Mouse (Mus musculus): ENCODE results near the gene Catsperg1. TPM values are rescaled to one million over a fixed set of nuclear protein-coding genes. Genes with fewer than 3 reads are reported as not detected.

Catsperg1 gene
- 0.19 and 0.47 TPM in 2 replicates for polyA plus RNA-seq (2014; fragmentation: Nextera tagmentation; extraction: Ambion mirVana)

DNA sequence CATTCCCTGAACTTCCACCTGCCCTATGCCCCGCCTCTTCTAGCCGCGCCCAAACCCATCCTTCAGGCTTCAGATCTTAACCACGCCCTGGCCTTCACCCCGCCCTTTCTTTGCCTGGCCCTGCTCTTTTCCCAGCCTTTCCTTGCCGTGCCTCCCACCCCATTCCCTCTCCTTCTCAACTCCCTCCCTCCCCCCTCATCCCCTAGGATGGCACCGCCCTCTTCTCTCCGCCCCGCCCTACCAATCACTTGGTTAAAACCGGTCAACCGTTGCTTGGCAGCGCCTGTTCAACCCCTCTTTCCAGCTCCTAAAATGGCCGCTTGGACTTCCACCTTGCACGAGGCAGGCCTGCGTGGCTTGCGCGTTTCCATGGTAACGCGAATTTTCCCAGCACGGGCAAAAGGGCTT, at the start of gene Catsperg1:
Catsperg1 (minus strand) TSS at position 361 of the 408 bp plus-strand sequence.
- peak within 1 kb of the TSS; percentile 15 for H3K4me3 ChIP-seq (ENCODE audit: low read depth, low read length)
- WGBS = 3% methylated on average over 20 of the region's 20 CpGs
- no peak within 1 kb of the TSS for H3K27ac ChIP-seq (replicated peaks; ENCODE audit: low read depth, low read length)

DNA sequence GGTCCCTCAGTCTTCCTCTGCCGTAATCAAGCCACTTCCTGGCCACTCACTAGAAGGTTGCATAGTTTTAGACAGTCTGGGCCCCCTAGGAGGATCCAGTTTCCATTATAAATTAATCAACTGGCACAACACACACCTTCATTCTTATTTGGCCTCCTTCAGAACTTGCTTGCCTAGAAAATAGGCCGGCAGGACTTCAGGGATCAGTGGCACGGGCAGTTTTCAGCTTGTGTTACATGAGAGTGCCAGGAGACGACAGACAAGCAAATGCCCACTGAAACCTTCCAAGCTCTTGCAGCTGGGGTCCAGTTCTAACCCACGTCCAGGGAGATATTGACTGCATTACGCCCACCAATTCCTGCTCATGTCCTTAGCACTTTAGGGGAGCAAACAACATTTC, 48.3 kb upstream of the Catsperg1 start:
- no peak overlapping the region for H3K9ac ChIP-seq (ENCODE audit: low read depth, low read length)
- H3K4me2 ChIP-seq (ENCODE audit: low read depth, low read length) = no peak overlapping the region
- WGBS = 52% methylated on average over 6 of the region's 6 CpGs
- H3K4me3 ChIP-seq (ENCODE audit: low read depth, low read length) = no peak overlapping the region
- 0 out of 2 replicates have a peak, but pooled peaks cover 4% of the 10 kb centered on the region for H3K36me3 ChIP-seq (ENCODE audit: control insufficient read depth, insufficient read depth, low read length)
- DNase-seq (ENCODE audit: low spot score) (no peak), ATAC-seq (ENCODE audit: low read depth) (no peak)
- H3K27ac ChIP-seq (replicated peaks; ENCODE audit: low read depth, low read length) = no peak overlapping the region
- peaks cover 4% of the 10 kb centered on the region; the same call in 1 of the 2 replicates for H3K4me1 ChIP-seq (ENCODE audit: control insufficient read depth, insufficient read depth, low read length)
- H3K9me3 ChIP-seq (ENCODE audit: control insufficient read depth, low read length) = no peaks in the 10 kb centered on the region
- H3K27me3 ChIP-seq (replicated peaks; ENCODE audit: control insufficient read depth, insufficient read depth, low read length) = no peaks in the 10 kb centered on the region

More for the DNA sequence above, at the start of gene Catsperg1:
- Histone ChIP-seq H3K4me1 (ENCODE audit: control insufficient read depth, insufficient read depth, low read length) (0 out of 2 replicates have a peak, but pooled peaks cover 3% of the 10 kb centered on the region), H3K27me3 (replicated peaks; ENCODE audit: control insufficient read depth, insufficient read depth, low read length) (peaks cover 6% of the 10 kb centered on the region; the same call in 1 of the 2 replicates), H3K9ac (ENCODE audit: low read depth, low read length) (no peak within 1 kb of the TSS), H3K4me2 (ENCODE audit: low read depth, low read length) (peak within 1 kb of the TSS; percentile 47), H3K36me3 (ENCODE audit: control insufficient read depth, insufficient read depth, low read length) (no peaks in the 10 kb centered on the region), H3K9me3 (ENCODE audit: control insufficient read depth, low read length) (no peaks in the 10 kb centered on the region)
- ATAC-seq (ENCODE audit: low read depth) = peak; percentile 48; the same call in 1 of the 2 replicates
- peak; percentile 75 for DNase-seq (ENCODE audit: low spot score)

DNA sequence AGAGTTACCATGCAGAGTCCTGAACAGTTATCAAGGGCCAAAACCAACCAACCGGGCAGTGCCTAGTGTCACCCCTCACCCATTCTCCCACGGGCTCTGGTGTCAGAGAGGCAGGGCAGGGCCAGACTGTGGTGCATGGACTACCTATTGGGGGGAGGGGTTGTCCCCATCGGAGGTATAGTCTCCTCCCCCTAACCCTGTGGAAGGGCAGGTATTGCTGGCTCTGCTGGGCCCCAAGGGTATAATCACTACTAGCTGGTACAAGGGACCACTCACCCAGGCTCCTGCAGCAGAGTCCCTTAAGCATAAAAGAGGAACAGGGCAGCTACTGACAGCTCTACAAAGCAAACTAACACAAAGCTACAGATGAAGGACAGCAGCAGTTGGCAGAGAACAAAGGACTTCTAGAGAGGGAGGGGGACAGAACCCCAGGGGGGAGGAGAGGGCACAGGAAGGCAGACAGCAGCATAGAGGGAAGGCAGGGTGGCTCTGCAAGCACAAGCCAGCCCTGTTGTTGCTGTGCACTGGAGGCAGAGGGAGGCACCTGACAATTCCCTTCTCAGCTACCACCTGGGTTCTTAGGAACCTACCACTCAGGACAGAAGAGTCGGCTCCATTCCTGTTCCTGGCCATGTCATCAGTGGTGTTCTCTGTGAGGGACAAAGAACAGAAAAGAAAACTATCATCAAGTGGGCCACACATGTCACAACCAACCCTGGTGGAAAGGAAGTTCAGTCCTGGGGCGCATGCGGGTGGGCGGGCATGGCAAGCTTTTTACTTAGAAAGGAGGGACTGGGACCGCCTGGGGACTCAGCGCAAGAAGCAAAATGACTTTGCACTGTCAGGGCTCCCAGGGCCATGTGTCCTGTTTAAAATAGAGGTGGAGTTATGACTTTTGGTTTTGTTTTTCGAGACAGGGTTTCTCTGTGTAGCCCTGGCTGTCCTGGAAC, 46.2 kb upstream of the Catsperg1 start:
- no peak overlapping the region for H3K9ac ChIP-seq (ENCODE audit: low read depth, low read length)
- H3K4me2 ChIP-seq (ENCODE audit: low read depth, low read length) = no peak overlapping the region
- peaks cover 4% of the 10 kb centered on the region; the same call in 1 of the 2 replicates for H3K4me1 ChIP-seq (ENCODE audit: control insufficient read depth, insufficient read depth, low read length)
- peak; percentile 39 for DNase-seq (ENCODE audit: low spot score)
- 71% methylated on average over 10 of the region's 10 CpGs for WGBS
- 0 out of 2 replicates have a peak, but pooled peaks cover 4% of the 10 kb centered on the region for H3K36me3 ChIP-seq (ENCODE audit: control insufficient read depth, insufficient read depth, low read length)
- no peak overlapping the region for H3K27ac ChIP-seq (replicated peaks; ENCODE audit: low read depth, low read length)
- no peak overlapping the region for H3K4me3 ChIP-seq (ENCODE audit: low read depth, low read length)
- H3K27me3 ChIP-seq (replicated peaks; ENCODE audit: control insufficient read depth, insufficient read depth, low read length) = no peaks in the 10 kb centered on the region
- no peaks in the 10 kb centered on the region for H3K9me3 ChIP-seq (ENCODE audit: control insufficient read depth, low read length)
- peak; percentile 38; the same call in 1 of the 2 replicates for ATAC-seq (ENCODE audit: low read depth)

DNA sequence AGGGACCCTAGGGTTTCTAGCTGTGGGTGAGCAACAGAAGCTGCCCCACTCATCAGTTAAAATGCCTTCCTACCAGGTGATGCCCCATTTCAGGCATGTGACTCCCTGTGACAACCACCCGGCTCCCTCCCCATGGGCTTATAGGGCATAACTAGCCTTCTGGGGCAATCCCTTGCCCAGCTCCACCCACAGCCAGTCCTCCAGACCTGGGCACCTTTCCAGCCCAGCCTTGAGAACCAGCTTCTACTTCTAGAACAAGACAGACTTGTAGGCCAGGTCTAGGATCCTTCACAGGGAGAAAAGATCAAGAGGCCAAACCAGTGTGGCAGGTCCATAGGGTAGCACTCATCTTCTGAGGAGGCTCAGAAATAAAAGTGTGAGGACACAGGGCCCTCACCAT, 43.5 kb upstream of the Catsperg1 start:
- Histone ChIP-seq H3K9me3 (ENCODE audit: control insufficient read depth, low read length) (no peaks in the 10 kb centered on the region), H3K27ac (replicated peaks; ENCODE audit: low read depth, low read length) (no peak overlapping the region), H3K4me2 (ENCODE audit: low read depth, low read length) (no peak overlapping the region), H3K36me3 (ENCODE audit: control insufficient read depth, insufficient read depth, low read length) (0 out of 2 replicates have a peak, but pooled peaks cover 4% of the 10 kb centered on the region), H3K4me3 (ENCODE audit: low read depth, low read length) (no peak overlapping the region), H3K27me3 (replicated peaks; ENCODE audit: control insufficient read depth, insufficient read depth, low read length) (no peaks in the 10 kb centered on the region), H3K4me1 (ENCODE audit: control insufficient read depth, insufficient read depth, low read length) (peaks cover 4% of the 10 kb centered on the region; the same call in 1 of the 2 replicates), H3K9ac (ENCODE audit: low read depth, low read length) (no peak overlapping the region)
- DNase-seq (ENCODE audit: low spot score) = no peak
- whole genome bisulfite sequencing = 100% methylated on average over 1 of the region's 1 CpGs
- ATAC-seq (ENCODE audit: low read depth) = no peak

DNA sequence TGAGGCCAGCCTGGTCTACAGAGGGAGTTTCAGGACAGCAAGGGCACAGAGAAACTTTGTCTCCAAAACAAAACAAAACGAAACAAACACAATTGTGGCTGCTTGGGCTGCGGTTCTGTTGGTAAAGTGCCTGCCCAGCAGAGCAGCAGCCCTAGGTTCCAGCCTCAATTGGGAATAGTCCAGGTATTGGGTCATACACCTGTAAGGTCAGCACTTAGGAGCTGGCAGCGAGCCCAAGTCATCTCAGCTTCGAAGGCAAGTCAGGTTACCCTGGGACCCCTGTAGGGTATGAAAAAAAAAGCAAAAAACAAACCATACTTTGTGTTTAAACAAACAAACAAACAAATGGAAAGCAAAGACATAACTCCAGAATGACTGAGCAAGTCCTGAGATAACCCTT, 42.0 kb upstream of the Catsperg1 start:
- Histone ChIP-seq H3K36me3 (ENCODE audit: control insufficient read depth, insufficient read depth, low read length) (0 out of 2 replicates have a peak, but pooled peaks cover 4% of the 10 kb centered on the region), H3K4me3 (ENCODE audit: low read depth, low read length) (no peak overlapping the region), H3K9ac (ENCODE audit: low read depth, low read length) (no peak overlapping the region; the same call in 1 of the 2 replicates), H3K27me3 (replicated peaks; ENCODE audit: control insufficient read depth, insufficient read depth, low read length) (no peaks in the 10 kb centered on the region), H3K4me1 (ENCODE audit: control insufficient read depth, insufficient read depth, low read length) (peaks cover 4% of the 10 kb centered on the region; the same call in 1 of the 2 replicates), H3K9me3 (ENCODE audit: control insufficient read depth, low read length) (no peaks in the 10 kb centered on the region), H3K4me2 (ENCODE audit: low read depth, low read length) (no peak overlapping the region), H3K27ac (replicated peaks; ENCODE audit: low read depth, low read length) (no peak overlapping the region)
- 76% methylated on average over 4 of the region's 4 CpGs for WGBS
- no peak for DNase-seq (ENCODE audit: low spot score)
- ATAC-seq (ENCODE audit: low read depth) = no peak

DNA sequence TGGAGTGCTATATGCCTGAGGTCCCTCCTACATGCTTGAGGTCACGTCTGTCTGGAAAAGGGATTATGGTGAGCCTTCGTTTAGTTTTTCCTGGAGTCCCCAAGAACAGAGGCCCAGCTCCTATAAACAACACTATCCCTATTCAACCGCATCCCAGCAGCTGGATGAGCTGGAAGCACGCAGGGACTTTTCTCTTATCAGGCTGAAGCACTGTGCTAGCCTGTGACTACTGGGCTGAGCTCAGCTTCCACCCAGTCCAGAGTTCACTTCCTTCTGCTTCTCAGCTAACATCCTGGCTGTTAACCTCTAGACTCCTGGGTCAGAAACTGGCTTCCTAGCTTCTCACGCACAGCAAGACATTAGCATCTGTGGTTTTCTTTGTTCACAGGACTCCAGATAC, 40.0 kb upstream of the Catsperg1 start:
- ATAC-seq (ENCODE audit: low read depth) = no peak
- 45% methylated on average over 5 of the region's 5 CpGs for WGBS
- DNase-seq (ENCODE audit: low spot score) = no peak

DNA sequence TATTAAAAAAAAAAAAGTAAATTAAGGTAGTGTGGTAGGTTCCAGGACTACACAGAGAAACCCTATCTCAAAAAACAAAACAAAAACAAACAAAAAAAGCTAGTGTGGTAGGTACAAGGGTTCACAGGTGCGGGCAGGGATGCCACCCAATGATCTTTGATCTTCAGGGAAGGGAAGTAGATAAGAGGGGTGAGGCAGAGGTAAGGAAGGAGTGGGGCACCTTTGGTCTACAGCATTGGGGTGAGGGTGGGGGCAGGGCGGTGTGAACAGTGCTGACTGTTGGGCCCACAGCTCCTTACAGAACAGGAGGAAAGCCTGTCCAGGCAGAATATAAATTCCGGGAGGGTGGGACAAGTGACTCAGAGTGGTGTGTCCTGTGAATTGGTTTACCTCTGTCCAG, 37.3 kb upstream of the Catsperg1 start:
- Histone ChIP-seq H3K4me3 (ENCODE audit: low read depth, low read length) (no peak overlapping the region), H3K27me3 (replicated peaks; ENCODE audit: control insufficient read depth, insufficient read depth, low read length) (peaks cover 6% of the 10 kb centered on the region; the same call in 1 of the 2 replicates), H3K4me1 (ENCODE audit: control insufficient read depth, insufficient read depth, low read length) (no peaks in the 10 kb centered on the region), H3K9ac (ENCODE audit: low read depth, low read length) (no peak overlapping the region), H3K36me3 (ENCODE audit: control insufficient read depth, insufficient read depth, low read length) (peaks cover 10% of the 10 kb centered on the region; the same call in 1 of the 2 replicates), H3K27ac (replicated peaks; ENCODE audit: low read depth, low read length) (no peak overlapping the region), H3K9me3 (ENCODE audit: control insufficient read depth, low read length) (no peaks in the 10 kb centered on the region), H3K4me2 (ENCODE audit: low read depth, low read length) (no peak overlapping the region)
- 91% methylated on average over 2 of the region's 3 CpGs for WGBS
- no peak for DNase-seq (ENCODE audit: low spot score)
- no peak for ATAC-seq (ENCODE audit: low read depth)

More for the DNA sequence above, 40.0 kb upstream of the Catsperg1 start:
- Histone ChIP-seq H3K9ac (ENCODE audit: low read depth, low read length) (0 out of 2 replicates have a peak overlapping the region, but pooled peaks have one; percentile 4), H3K27ac (replicated peaks; ENCODE audit: low read depth, low read length) (no peak overlapping the region), H3K36me3 (ENCODE audit: control insufficient read depth, insufficient read depth, low read length) (0 out of 2 replicates have a peak, but pooled peaks cover 4% of the 10 kb centered on the region), H3K4me2 (ENCODE audit: low read depth, low read length) (no peak overlapping the region), H3K4me3 (ENCODE audit: low read depth, low read length) (no peak overlapping the region), H3K4me1 (ENCODE audit: control insufficient read depth, insufficient read depth, low read length) (no peaks in the 10 kb centered on the region), H3K9me3 (ENCODE audit: control insufficient read depth, low read length) (no peaks in the 10 kb centered on the region), H3K27me3 (replicated peaks; ENCODE audit: control insufficient read depth, insufficient read depth, low read length) (no peaks in the 10 kb centered on the region)

DNA sequence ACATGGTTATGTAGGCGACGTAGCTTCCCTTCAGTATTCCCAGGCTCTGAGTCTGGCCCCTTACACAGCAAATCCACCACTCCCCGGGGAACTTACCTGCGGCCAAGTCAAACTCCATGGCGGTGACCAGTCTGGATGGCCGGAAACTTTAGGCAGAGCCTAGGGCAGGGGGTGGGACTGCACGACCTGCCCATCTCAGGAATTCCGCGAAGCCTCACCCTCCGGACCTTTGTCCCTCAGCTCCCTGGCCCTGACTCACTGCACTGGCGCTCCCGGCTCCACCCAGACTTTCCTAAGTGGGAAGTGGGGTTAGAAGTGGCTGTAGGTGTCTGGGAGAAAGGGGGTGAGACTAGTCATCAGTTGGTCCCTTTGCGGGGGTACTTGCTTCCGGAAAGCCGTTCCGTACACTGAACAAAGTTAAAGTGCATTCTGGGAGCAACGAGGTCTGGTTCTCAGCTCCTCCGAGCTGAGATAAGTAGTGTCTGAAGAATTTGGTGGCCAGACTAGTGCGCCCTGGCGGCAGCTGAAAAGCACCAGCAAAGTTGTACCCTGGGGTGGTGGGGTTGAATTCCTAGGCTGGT, 34.5 kb upstream of the Catsperg1 start, which contains the start of gene 2200002D01Rik:
2200002D01Rik (minus strand) TSS at position 206 of the 581 bp plus-strand sequence.
- Histone ChIP-seq H3K4me1 (ENCODE audit: control insufficient read depth, insufficient read depth, low read length) (no peaks in the 10 kb centered on the region), H3K36me3 (ENCODE audit: control insufficient read depth, insufficient read depth, low read length) (peaks cover 30% of the 10 kb centered on the region), H3K27ac (replicated peaks; ENCODE audit: low read depth, low read length) (no peak within 1 kb of the TSS), H3K4me3 (ENCODE audit: low read depth, low read length) (peak within 1 kb of the TSS; percentile 21), H3K27me3 (replicated peaks; ENCODE audit: control insufficient read depth, insufficient read depth, low read length) (peaks cover 6% of the 10 kb centered on the region; the same call in 1 of the 2 replicates), H3K9me3 (ENCODE audit: control insufficient read depth, low read length) (no peaks in the 10 kb centered on the region), H3K4me2 (ENCODE audit: low read depth, low read length) (peak within 1 kb of the TSS; percentile 50), H3K9ac (ENCODE audit: low read depth, low read length) (peak within 1 kb of the TSS; percentile 14; the same call in 1 of the 2 replicates)
- ATAC-seq (ENCODE audit: low read depth) (no peak), DNase-seq (ENCODE audit: low spot score) (no peak)
- 19% methylated on average over 20 of the region's 20 CpGs for WGBS
